Mouse (Mus musculus) stomach, embryonic 14.5 days (tissue): ENCODE measurements around the gene Pafah2. TPM values are rescaled to one million over a fixed set of nuclear protein-coding genes. Genes with fewer than 3 reads are reported as not detected.

Experiments used
- ATAC-seq: fragments of 200-750 bp; cut with Nextera tagmentation; 2 replicates; pipeline ENCODE4 v1.8.0; 2017; ENCODE audit warnings: low read depth, moderate TSS enrichment; ENCODE audit not compliant: insufficient number of reproducible peaks, insufficient read depth, low FRiP score
- H3K27ac ChIP-seq: fragments of 300-500 bp; sonication (generic); 2 replicates; pipeline ENCODE4 v1.5.1; 2014; ENCODE audit warnings: mild to moderate bottlenecking, low read length, moderate library complexity, mixed read lengths
- H3K27me3 ChIP-seq: fragments of 300-500 bp; sonication (generic); 2 replicates; pipeline ENCODE4 v1.6.1; 2014; ENCODE audit warnings: low read length, control low read depth, mixed read lengths; ENCODE audit not compliant: control insufficient read depth, insufficient read depth
- H3K36me3 ChIP-seq: fragments of 300-500 bp; sonication (generic); 2 replicates; pipeline ENCODE4 v1.6.1; 2014; ENCODE audit warnings: mild to moderate bottlenecking, control low read depth, low read length, moderate library complexity, mixed read lengths; ENCODE audit not compliant: control insufficient read depth, insufficient read depth
- H3K4me1 ChIP-seq: fragments of 300-500 bp; sonication (generic); 2 replicates; pipeline ENCODE4 v1.6.1; 2014; ENCODE audit warnings: low read length, control low read depth, mixed read lengths; ENCODE audit not compliant: control insufficient read depth, insufficient read depth
- H3K4me2 ChIP-seq: fragments of 300-500 bp; sonication (generic); replicated peaks from 2 replicates; pipeline ENCODE4 v1.6.1; 2014; ENCODE audit warnings: low read depth, low read length, control low read depth
- H3K4me3 ChIP-seq: fragments of 300-500 bp; sonication (generic); 2 replicates; pipeline ENCODE4 v1.5.1; 2014; ENCODE audit warnings: low read depth, low read length, control low read depth
- H3K9ac ChIP-seq: fragments of 300-500 bp; sonication (generic); replicated peaks from 2 replicates; pipeline ENCODE4 v1.6.1; 2014; ENCODE audit warnings: low read depth, mild to moderate bottlenecking, control low read depth, low read length, moderate library complexity, mixed read lengths
- H3K9me3 ChIP-seq: fragments of 300-500 bp; sonication (generic); 2 replicates; pipeline ENCODE4 v1.6.1; 2016; ENCODE audit warnings: low read depth, low read length, control low read depth; ENCODE audit not compliant: control insufficient read depth
- WGBS: fragments of 180-500 bp; shearing (Covaris S2); extraction: QIAGEN DNeasy Blood & Tissue Kit; methylation state at CpG from one replicate; pipeline ENCODE4 v1.1.7; 2014; 5-methylcytosine and 5-hydroxymethylcytosine counted together
- polyA plus RNA-seq: library from polyadenylated mRNA; unstranded; fragments of >200 nt; fragmentation: Nextera tagmentation; extraction: Ambion mirVana; gene quantifications from 2 replicates; pipeline ENCODE4 v1.2.1, GENCODE M21; 2014

The Pafah2 gene
- polyA plus RNA-seq, 1 experiment from 2014 or later = 15.1 TPM

DNA sequence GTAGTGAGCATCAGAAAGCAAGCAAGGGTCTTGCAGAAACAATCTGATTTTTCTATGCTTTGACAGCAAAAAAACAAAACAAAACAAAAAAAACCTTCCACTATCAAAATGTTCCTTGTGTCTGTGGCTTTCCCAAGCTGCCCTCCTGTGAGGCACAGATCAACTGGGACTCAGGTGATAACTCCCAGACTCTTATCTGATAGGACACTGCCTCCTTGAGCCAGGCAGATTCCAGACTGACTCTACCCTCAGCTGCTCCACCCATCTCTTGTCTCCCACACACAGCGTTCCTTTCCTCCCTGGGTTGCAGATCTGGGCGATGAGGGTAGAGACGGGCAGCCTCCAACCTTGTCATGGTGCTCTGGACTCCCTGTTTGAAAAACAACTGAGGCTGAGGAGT lies 43.0 kb downstream of the Pafah2 start:
- Histone ChIP-seq H3K9me3 (no peaks in the 10 kb centered on the region), H3K4me1 (no peaks in the 10 kb centered on the region), H3K27me3 (no peaks in the 10 kb centered on the region), H3K4me2 (no peak overlapping the region), H3K4me3 (no peak overlapping the region), H3K9ac (no peak overlapping the region), H3K27ac (no peak overlapping the region), H3K36me3 (no peaks in the 10 kb centered on the region)
- no peak for ATAC-seq
- 74% methylated on average over 3 of the region's 3 CpGs for WGBS

DNA sequence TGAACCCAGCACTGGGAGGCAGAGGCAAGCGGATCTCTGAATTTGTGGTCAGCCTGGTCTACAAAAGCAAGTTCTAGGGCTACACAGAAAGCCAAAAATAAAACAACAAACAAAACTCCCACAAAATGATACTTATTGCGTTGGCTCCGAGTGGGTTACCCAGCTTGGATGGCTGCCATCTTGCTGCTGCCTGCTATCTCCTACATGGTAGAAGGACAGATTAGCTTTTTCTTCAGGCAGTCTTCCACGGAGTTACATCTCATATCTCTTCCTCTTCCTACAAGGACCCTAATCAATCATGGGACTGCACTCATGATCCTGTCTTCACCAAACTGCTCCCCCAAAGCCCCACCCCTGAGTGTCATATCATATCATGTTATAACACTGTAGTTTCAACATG lies 43.8 kb downstream of the Pafah2 start:
- no peak for ATAC-seq
- 78% methylated on average over 4 of the region's 4 CpGs for WGBS
- H3K27ac ChIP-seq = no peak overlapping the region
- H3K4me2 ChIP-seq = no peak overlapping the region
- no peak overlapping the region for H3K9ac ChIP-seq
- no peaks in the 10 kb centered on the region for H3K9me3 ChIP-seq
- no peaks in the 10 kb centered on the region for H3K36me3 ChIP-seq
- no peaks in the 10 kb centered on the region for H3K27me3 ChIP-seq
- no peak overlapping the region for H3K4me3 ChIP-seq
- H3K4me1 ChIP-seq = no peaks in the 10 kb centered on the region

DNA sequence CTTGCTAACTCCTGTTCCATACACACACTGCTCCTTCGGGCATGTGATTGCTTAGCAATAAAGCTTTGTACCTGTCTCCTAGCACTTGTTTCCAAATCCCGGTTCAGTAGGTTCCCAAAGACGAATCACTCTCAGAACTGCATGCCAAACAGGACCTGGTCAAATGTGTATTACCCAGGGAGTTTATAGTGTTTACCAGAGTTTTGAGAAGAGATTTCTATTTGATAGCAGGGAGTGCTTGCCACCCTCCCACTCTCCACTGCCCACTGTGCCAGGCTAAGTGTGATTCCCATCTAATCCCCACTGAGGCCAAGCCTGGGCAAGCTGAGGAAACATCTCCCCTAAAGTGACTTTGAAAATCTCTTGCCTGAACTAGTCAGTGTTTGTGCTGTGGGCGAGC lies 46.1 kb downstream of the Pafah2 start:
- 81% methylated on average over 4 of the region's 4 CpGs for WGBS
- no peaks in the 10 kb centered on the region for H3K9me3 ChIP-seq
- no peak overlapping the region for H3K4me3 ChIP-seq
- no peak overlapping the region for H3K9ac ChIP-seq
- H3K36me3 ChIP-seq = no peaks in the 10 kb centered on the region
- no peaks in the 10 kb centered on the region for H3K4me1 ChIP-seq
- H3K27me3 ChIP-seq = no peaks in the 10 kb centered on the region
- ATAC-seq = no peak
- H3K27ac ChIP-seq = no peak overlapping the region
- H3K4me2 ChIP-seq = no peak overlapping the region

DNA sequence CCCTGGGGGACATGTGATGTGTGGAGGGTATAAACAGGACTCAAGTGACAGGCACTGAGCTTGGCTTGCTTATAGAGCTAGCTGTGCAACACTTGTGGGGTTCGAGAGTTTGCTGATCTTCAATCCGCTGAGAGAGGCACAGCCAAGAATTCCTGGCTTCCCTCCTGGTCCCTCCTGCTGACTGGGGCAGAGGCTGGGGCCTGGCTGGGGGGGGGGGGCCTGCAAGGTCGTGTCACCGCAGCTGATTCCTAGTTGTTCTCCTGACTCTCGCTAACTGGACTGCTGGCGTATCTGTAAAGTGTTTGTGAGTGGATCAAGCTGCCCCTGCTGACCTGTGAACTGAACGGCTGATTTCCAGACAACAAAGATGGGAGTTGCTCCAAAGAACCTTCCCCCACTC lies 47.5 kb downstream of the Pafah2 start:
- 46% methylated on average over 7 of the region's 7 CpGs for whole genome bisulfite sequencing
- no peaks in the 10 kb centered on the region for H3K27me3 ChIP-seq
- ATAC-seq = no peak

DNA sequence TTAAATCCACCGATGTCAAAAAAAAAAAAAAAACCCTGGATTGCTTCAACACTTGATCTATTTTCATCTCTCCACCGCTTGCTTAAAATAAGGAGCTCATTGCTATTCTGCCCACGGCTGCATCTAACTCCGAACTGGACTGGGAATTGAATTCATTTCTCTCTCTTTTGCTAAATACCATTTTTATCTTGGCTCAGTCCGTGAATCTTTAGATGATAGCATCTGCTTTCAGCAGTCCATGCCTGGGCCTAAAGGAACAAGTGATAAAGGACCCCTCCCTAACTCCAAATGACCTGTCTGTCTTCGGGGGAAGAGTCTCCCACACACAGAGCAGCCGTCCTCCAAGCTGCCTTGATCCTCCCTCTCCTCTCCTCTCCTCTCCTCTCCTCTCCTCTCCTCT lies 48.8 kb downstream of the Pafah2 start:
- no peak for ATAC-seq
- WGBS = 41% methylated on average over 7 of the region's 7 CpGs

More for the DNA sequence above, 47.5 kb downstream of the Pafah2 start:
- Histone ChIP-seq H3K9ac (no peak overlapping the region), H3K4me3 (no peak overlapping the region), H3K36me3 (no peaks in the 10 kb centered on the region), H3K4me2 (no peak overlapping the region), H3K4me1 (no peaks in the 10 kb centered on the region), H3K27ac (no peak overlapping the region), H3K9me3 (no peaks in the 10 kb centered on the region)

DNA sequence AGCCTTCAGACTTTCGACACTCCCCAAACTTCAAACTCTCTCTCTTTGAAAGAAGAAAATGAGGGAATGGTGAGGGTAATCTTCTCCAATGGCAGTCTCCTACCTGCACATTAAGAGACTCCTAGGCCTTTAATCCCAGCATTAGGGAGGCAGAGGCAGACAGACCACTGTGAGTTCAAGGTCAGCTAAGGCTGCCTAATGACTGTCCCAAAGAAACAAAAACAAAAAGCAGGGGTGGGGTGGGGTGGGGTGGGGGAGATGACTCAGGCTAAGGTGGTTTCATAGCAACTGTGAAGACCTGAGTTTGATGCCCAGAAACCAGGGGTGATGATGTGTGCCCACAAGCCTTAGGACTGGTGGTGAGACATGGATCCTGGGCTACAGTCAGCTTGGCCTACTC lies 49.4 kb downstream of the Pafah2 start:
- no peaks in the 10 kb centered on the region for H3K27me3 ChIP-seq
- H3K27ac ChIP-seq = no peak overlapping the region
- 19% methylated on average over 1 of the region's 1 CpGs for WGBS
- ATAC-seq = no peak
- peaks cover 4% of the 10 kb centered on the region; the same call in 1 of the 2 replicates for H3K4me1 ChIP-seq
- no peaks in the 10 kb centered on the region for H3K9me3 ChIP-seq
- no peak overlapping the region for H3K4me2 ChIP-seq
- no peak overlapping the region for H3K9ac ChIP-seq
- no peak overlapping the region for H3K4me3 ChIP-seq
- no peaks in the 10 kb centered on the region for H3K36me3 ChIP-seq

More for the DNA sequence above, 48.8 kb downstream of the Pafah2 start:
- Histone ChIP-seq H3K36me3 (no peaks in the 10 kb centered on the region), H3K4me1 (peaks cover under 1% of the 10 kb centered on the region; the same call in 1 of the 2 replicates), H3K4me3 (no peak overlapping the region), H3K9me3 (no peaks in the 10 kb centered on the region), H3K27me3 (no peaks in the 10 kb centered on the region), H3K9ac (no peak overlapping the region), H3K4me2 (no peak overlapping the region), H3K27ac (no peak overlapping the region)

DNA sequence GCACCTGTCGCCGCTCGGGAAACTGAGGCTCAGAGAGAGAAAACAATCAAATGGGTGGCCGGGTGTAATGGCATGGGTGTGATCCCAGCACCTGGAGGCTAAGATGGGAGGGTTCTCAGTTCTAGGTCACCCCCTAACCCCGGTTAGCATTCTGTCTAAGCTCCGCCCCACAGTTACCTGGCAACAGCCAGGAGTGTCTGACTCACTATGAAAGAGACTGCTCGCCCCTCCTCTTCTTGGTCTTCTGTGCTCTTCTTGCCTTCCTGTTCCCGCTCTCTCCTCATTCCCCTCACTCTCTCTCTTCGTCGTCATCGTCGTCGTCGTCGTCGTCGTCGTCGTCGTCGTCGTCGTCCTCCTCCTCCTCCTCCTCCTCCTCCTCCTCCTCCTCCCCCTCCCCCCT lies 51.8 kb downstream of the Pafah2 start:
- ATAC-seq = no peak
- Histone ChIP-seq H3K9me3 (no peaks in the 10 kb centered on the region), H3K4me2 (no peak overlapping the region), H3K27ac (no peak overlapping the region), H3K4me1 (peaks cover 4% of the 10 kb centered on the region), H3K27me3 (no peaks in the 10 kb centered on the region), H3K9ac (no peak overlapping the region), H3K4me3 (no peak overlapping the region), H3K36me3 (no peaks in the 10 kb centered on the region)
- WGBS = 51% methylated on average over 12 of the region's 23 CpGs

DNA sequence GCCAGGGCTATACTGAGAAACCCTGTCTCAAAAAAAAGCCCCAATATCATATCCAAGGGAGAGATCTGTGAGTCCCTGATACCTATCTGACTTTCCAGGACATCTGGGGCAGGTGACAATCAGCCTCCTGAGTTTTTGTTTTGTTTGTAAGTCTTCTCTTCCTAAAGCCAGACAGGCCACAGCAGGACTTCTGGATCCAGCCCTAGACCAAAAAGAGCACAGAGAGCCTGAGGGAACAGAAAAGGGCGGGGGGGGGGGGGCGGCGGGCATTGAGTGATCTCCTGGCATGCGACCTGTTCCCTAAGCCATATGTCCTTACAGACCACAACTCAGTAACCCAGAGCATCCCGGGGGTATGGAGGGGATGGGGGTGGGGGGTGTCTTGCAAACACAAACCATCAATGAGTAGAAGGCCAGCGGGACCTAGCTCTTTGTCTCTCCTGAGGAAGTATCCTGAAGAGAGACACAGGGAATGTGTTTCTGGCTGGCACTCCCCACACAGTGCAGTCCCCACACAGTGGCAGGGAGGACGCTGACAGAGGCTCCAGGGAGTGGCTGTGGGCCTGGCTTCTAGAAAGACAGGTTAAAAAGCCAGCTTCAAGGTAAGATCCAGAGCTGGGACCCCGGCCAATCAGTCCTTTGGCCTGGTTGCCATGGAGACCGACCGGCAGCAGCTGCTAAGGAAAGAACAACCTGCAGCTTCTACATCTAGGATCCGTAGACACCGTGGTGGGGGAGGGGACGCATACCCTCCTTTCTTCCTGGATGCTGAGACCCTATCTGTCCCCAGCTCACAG lies 53.7 kb downstream of the Pafah2 start:
- Histone ChIP-seq H3K27me3 (no peaks in the 10 kb centered on the region), H3K36me3 (no peaks in the 10 kb centered on the region), H3K4me1 (peaks cover 4% of the 10 kb centered on the region), H3K9ac (no peak overlapping the region), H3K4me2 (no peak overlapping the region), H3K4me3 (no peak overlapping the region), H3K9me3 (no peaks in the 10 kb centered on the region), H3K27ac (no peak overlapping the region)
- 46% methylated on average over 13 of the region's 13 CpGs for WGBS
- ATAC-seq = no peak
